Mouse (Mus musculus) intestine, embryonic 14.5 days (tissue): ENCODE measurements around the gene Clec16a. TPM values are rescaled to one million over a fixed set of nuclear protein-coding genes. Genes with fewer than 3 reads are reported as not detected.

Experiments used
- ATAC-seq: fragments of 200-750 bp; cut with Nextera tagmentation; replicated peaks from 2 replicates; pipeline ENCODE4 v1.8.0; 2017; ENCODE audit warnings: low read depth, moderate number of reproducible peaks, moderate TSS enrichment, moderate library complexity; ENCODE audit not compliant: low FRiP score, low TSS enrichment
- DNase-seq: peaks from one replicate; pipeline ENCODE4 v3.0.0-alpha.2; 2018; ENCODE audit warnings: low spot score
- H3K27ac ChIP-seq: fragments of 300-500 bp; sonication (generic); 2 replicates; pipeline ENCODE4 v1.5.1; 2014; ENCODE audit warnings: low read depth, mild to moderate bottlenecking, control low read depth
- H3K27me3 ChIP-seq: fragments of 300-500 bp; sonication (generic); replicated peaks from 2 replicates; pipeline ENCODE4 v1.6.1; 2014; ENCODE audit warnings: low read length, control low read depth; ENCODE audit not compliant: control insufficient read depth, insufficient read depth
- H3K36me3 ChIP-seq: fragments of 300-500 bp; sonication (generic); 2 replicates; pipeline ENCODE4 v1.6.1; 2014; ENCODE audit warnings: low read length, control low read depth; ENCODE audit not compliant: control insufficient read depth, insufficient read depth
- H3K4me1 ChIP-seq: fragments of 300-500 bp; sonication (generic); replicated peaks from 2 replicates; pipeline ENCODE4 v1.6.1; 2014; ENCODE audit warnings: low read length, control low read depth, mixed read lengths; ENCODE audit not compliant: control insufficient read depth, insufficient read depth
- H3K4me2 ChIP-seq: fragments of 300-500 bp; sonication (generic); 2 replicates; pipeline ENCODE4 v1.6.1; 2014; ENCODE audit warnings: low read length
- H3K4me3 ChIP-seq: fragments of 300-500 bp; sonication (generic); 2 replicates; pipeline ENCODE4 v1.5.1; 2014; ENCODE audit warnings: low read depth, low read length, control low read depth, mixed read lengths
- H3K9ac ChIP-seq: fragments of 300-500 bp; sonication (generic); 2 replicates; pipeline ENCODE4 v1.6.1; 2014; ENCODE audit warnings: mild to moderate bottlenecking, low read length
- H3K9me3 ChIP-seq: fragments of 300-500 bp; sonication (generic); 2 replicates; pipeline ENCODE4 v1.6.1; 2016; ENCODE audit warnings: low read length, control low read depth; ENCODE audit not compliant: control insufficient read depth
- WGBS: fragments of 180-500 bp; shearing (Covaris S2); extraction: QIAGEN DNeasy Blood & Tissue Kit; methylation state at CpG from one replicate; pipeline ENCODE4 v1.1.7; 2014; 5-methylcytosine and 5-hydroxymethylcytosine counted together
- polyA plus RNA-seq: library from polyadenylated mRNA; unstranded; fragments of >200 nt; fragmentation: Nextera tagmentation; extraction: Ambion mirVana; gene quantifications from 2 replicates; pipeline ENCODE4 v1.2.1, GENCODE M21; 2014

Clec16a gene
- polyA plus RNA-seq, 1 experiment from 2014 or later, result 26.6 TPM

GRCm38 (mm10) chr16:10705396-10705795 lies 160.3 kb downstream of the Clec16a start:
- no peak overlapping the region for H3K4me3 ChIP-seq
- DNase-seq (no peak), ATAC-seq (no peak)
- H3K36me3 ChIP-seq, result no peaks in the 10 kb centered on the region
- no peak overlapping the region for H3K4me2 ChIP-seq
- no peak overlapping the region for H3K27ac ChIP-seq
- 74% methylated on average over 1 of the region's 1 CpGs for WGBS
- H3K4me1 ChIP-seq, result peaks cover 8% of the 10 kb centered on the region; the same call in 1 of the 2 replicates
- H3K27me3 ChIP-seq, result no peaks in the 10 kb centered on the region
- no peaks in the 10 kb centered on the region for H3K9me3 ChIP-seq
- no peak overlapping the region for H3K9ac ChIP-seq

GRCm38 (mm10) chr16:10711524-10711923 lies 166.4 kb downstream of the Clec16a start:
- WGBS, result 92% methylated on average over 1 of the region's 1 CpGs
- Histone ChIP-seq H3K4me3 (no peak overlapping the region), H3K4me1 (peaks cover 2% of the 10 kb centered on the region; the same call in 1 of the 2 replicates), H3K4me2 (no peak overlapping the region), H3K27me3 (no peaks in the 10 kb centered on the region), H3K36me3 (no peaks in the 10 kb centered on the region), H3K27ac (no peak overlapping the region), H3K9me3 (no peaks in the 10 kb centered on the region), H3K9ac (no peak overlapping the region)
- DNase-seq (no peak), ATAC-seq (no peak)

- no peak for ATAC-seq
- no peak overlapping the region for H3K9ac ChIP-seq
- no peak for DNase-seq
These were observed 167.9 kb downstream of the Clec16a start for GRCm38 (mm10) chr16:10713041-10713440.

GRCm38 (mm10) chr16:10713441-10714239 lies 168.5 kb downstream of the Clec16a start:
- Histone ChIP-seq H3K27ac (no peak overlapping the region), H3K27me3 (no peaks in the 10 kb centered on the region), H3K4me1 (peaks cover 2% of the 10 kb centered on the region; the same call in 1 of the 2 replicates), H3K9ac (no peak overlapping the region), H3K4me2 (no peak overlapping the region), H3K36me3 (no peaks in the 10 kb centered on the region), H3K9me3 (no peaks in the 10 kb centered on the region), H3K4me3 (no peak overlapping the region)
- DNase-seq (no peak), ATAC-seq (no peak)
- 51% methylated on average over 7 of the region's 7 CpGs for WGBS

More at GRCm38 (mm10) chr16:10713041-10713440, 167.9 kb downstream of the Clec16a start:
- Histone ChIP-seq H3K4me2 (no peak overlapping the region), H3K27ac (no peak overlapping the region), H3K4me1 (peaks cover 2% of the 10 kb centered on the region; the same call in 1 of the 2 replicates), H3K4me3 (no peak overlapping the region), H3K36me3 (no peaks in the 10 kb centered on the region), H3K27me3 (no peaks in the 10 kb centered on the region), H3K9me3 (no peaks in the 10 kb centered on the region)
- 55% methylated on average over 2 of the region's 2 CpGs for WGBS

GRCm38 (mm10) chr16:10715211-10715610 lies 170.1 kb downstream of the Clec16a start:
- no peaks in the 10 kb centered on the region for H3K27me3 ChIP-seq
- H3K4me3 ChIP-seq, result no peak overlapping the region
- H3K36me3 ChIP-seq, result no peaks in the 10 kb centered on the region
- ATAC-seq (no peak), DNase-seq (no peak)
- H3K4me1 ChIP-seq, result peaks cover 2% of the 10 kb centered on the region; the same call in 1 of the 2 replicates
- no peaks in the 10 kb centered on the region for H3K9me3 ChIP-seq
- H3K4me2 ChIP-seq, result no peak overlapping the region
- no peak overlapping the region for H3K9ac ChIP-seq
- 78% methylated on average over 5 of the region's 5 CpGs for WGBS
- no peak overlapping the region for H3K27ac ChIP-seq

- peaks cover 2% of the 10 kb centered on the region; the same call in 1 of the 2 replicates for H3K4me1 ChIP-seq
- H3K4me2 ChIP-seq, result no peak overlapping the region
- ATAC-seq (no peak), DNase-seq (no peak)
- 91% methylated on average over 2 of the region's 2 CpGs for WGBS
- no peak overlapping the region for H3K27ac ChIP-seq
- no peak overlapping the region for H3K4me3 ChIP-seq
- no peaks in the 10 kb centered on the region for H3K27me3 ChIP-seq
- H3K9ac ChIP-seq, result no peak overlapping the region
- no peaks in the 10 kb centered on the region for H3K36me3 ChIP-seq
- H3K9me3 ChIP-seq, result no peaks in the 10 kb centered on the region
These were observed 170.5 kb downstream of the Clec16a start for GRCm38 (mm10) chr16:10715632-10716031.

- no peak for ATAC-seq
- peaks cover 2% of the 10 kb centered on the region; the same call in 1 of the 2 replicates for H3K4me1 ChIP-seq
- no peak overlapping the region for H3K9ac ChIP-seq
- H3K9me3 ChIP-seq, result no peaks in the 10 kb centered on the region
- H3K4me3 ChIP-seq, result no peak overlapping the region
- H3K27ac ChIP-seq, result no peak overlapping the region
- H3K27me3 ChIP-seq, result no peaks in the 10 kb centered on the region
- 72% methylated on average over 2 of the region's 2 CpGs for WGBS
- H3K36me3 ChIP-seq, result no peaks in the 10 kb centered on the region
- no peak overlapping the region for H3K4me2 ChIP-seq
- DNase-seq, result no peak
These were observed 171.6 kb downstream of the Clec16a start for GRCm38 (mm10) chr16:10716696-10717095.

- Histone ChIP-seq H3K36me3 (no peaks in the 10 kb centered on the region), H3K27me3 (no peaks in the 10 kb centered on the region)
- WGBS, result 69% methylated on average over 6 of the region's 6 CpGs
These were observed 174.8 kb downstream of the Clec16a start for GRCm38 (mm10) chr16:10719971-10720370.

More at GRCm38 (mm10) chr16:10719971-10720370, 174.8 kb downstream of the Clec16a start:
- no peak overlapping the region for H3K4me2 ChIP-seq
- H3K9me3 ChIP-seq, result no peaks in the 10 kb centered on the region
- H3K9ac ChIP-seq, result no peak overlapping the region
- H3K4me1 ChIP-seq, result no peaks in the 10 kb centered on the region; the same call in 1 of the 2 replicates
- no peak overlapping the region for H3K27ac ChIP-seq
- ATAC-seq (no peak), DNase-seq (no peak)
- no peak overlapping the region for H3K4me3 ChIP-seq
